Mouse (Mus musculus): ENCODE results near the gene Sap30bp. TPM values are rescaled to one million over a fixed set of nuclear protein-coding genes. Genes with fewer than 3 reads are reported as not detected.

Gene Sap30bp
- polyA plus RNA-seq, 1 experiment from 2014 or later: 38.9 TPM

DNA sequence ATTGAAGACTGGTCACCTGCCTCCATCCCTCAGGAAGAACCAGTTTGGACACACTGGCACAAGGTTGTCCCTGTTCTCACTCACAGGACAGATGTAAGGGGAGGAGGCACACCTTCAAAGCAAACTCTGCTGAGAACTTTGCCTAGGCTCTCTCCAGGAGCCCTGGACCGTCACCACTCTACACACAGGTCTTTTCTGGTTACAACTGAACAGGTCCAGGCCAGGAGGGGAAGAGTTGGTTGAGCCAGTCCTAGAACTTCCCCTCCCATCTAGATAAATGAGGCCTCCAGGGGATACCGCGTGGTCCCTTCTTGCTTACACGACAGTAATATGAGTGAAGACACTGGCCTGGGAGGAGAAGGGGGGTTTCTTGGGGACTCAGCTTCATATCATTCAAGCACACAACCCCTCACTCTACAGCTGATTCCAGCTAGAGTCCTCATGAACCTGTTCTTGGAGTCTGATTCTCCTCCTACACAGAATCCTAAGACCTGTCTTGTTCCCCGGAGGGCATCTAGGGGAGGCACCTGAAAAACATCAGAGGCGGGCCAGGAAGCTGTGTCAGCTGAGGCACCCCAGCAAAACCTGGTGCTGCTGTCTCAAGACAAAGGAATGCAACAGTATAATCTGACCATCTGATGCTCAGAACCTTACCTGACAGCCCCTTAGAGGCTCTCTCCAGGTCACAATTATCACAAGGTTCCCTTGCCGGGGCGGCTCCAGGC is 28.7 kb upstream of the Sap30bp start:
- Histone ChIP-seq H3K4me2 (replicated peaks; ENCODE audit: low read depth, low read length) (no peak overlapping the region; the same call in 1 of the 2 replicates), H3K4me1 (ENCODE audit: insufficient read depth, low read length) (peaks cover 67% of the 10 kb centered on the region), H3K9ac (replicated peaks; ENCODE audit: low read length) (0 out of 2 replicates have a peak overlapping the region, but pooled peaks have one; percentile 22), H3K9me3 (ENCODE audit: low read length) (no peaks in the 10 kb centered on the region), H3K27me3 (ENCODE audit: insufficient read depth, low read length) (no peaks in the 10 kb centered on the region), H3K4me3 (ENCODE audit: low read length) (no peak overlapping the region), H3K36me3 (ENCODE audit: insufficient read depth, low read length) (peaks cover 6% of the 10 kb centered on the region; the same call in 1 of the 2 replicates), H3K27ac (ENCODE audit: low read length) (peak overlapping the region; percentile 93)
- no peak for ATAC-seq (ENCODE audit: low FRiP score, low TSS enrichment)
- WGBS: 53% methylated on average over 8 of the region's 8 CpGs

DNA sequence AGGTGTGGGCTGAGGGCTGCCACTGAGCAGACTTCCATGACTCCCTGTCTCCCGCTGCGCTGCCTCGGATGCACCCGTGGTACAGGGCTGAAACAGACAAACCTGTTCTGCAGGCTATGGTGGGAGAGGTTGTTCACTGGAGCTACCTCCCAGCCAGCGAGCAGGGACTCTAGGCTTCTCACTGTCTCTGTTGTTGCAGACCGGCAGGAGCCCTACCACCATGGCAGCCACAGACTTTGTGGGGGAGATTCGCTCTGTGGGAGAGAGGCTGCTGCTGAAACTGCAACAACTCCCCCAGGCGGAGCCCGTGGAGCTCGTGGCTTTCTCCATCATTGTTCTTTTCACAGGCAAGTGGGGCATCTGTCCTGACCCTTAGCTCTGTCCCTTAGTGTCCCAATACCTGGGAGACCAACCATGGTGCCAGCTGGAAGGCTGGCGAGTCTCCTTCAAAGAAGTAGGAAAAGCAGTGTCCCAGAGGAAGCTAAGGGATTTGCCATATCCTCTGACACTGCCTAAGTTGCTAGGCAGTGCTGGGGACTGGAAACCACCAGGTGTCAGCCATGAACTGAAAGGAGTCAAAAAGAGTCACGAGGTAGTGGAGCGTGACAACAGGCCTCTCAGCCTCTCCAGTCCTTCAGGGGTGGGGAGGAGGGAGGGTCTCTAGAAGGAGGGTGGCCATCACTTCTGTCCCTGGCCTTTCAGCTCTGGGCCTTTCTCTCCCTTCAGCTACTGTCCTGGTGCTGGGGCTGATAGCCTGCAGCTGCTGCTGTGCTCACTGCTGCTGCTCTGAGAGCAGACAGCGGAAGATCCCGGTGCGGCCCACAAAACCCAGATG is 27.9 kb upstream of the Sap30bp start:
- peak overlapping the region; percentile 16; the same call in 1 of the 2 replicates for H3K4me2 ChIP-seq (replicated peaks; ENCODE audit: low read depth, low read length)
- ATAC-seq (ENCODE audit: low FRiP score, low TSS enrichment): peak; percentile 60
- WGBS: 35% methylated on average over 16 of the region's 16 CpGs

DNA sequence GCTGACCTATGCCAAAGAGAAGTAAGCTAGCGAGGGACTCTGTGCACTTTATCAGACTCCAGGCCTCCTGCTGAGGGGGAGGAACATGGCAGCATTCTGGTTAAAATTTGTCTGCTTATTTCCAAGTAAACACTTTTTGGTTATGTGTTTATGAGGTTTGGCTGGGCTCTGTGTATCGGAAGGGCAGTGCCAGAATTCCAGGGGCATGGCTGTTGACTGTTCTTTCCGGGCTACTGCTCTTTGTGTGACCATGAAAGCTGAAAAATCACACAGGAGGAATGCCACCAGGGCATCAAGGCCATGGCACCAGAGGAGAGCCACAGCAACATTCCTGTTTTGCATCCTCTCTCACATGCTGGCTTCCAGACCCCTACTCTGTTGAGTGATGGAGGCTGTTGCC is 27.0 kb upstream of the Sap30bp start:
- no peak for ATAC-seq (ENCODE audit: low FRiP score, low TSS enrichment)
- Histone ChIP-seq H3K9ac (replicated peaks; ENCODE audit: low read length) (0 out of 2 replicates have a peak overlapping the region, but pooled peaks have one; percentile 45), H3K27me3 (ENCODE audit: insufficient read depth, low read length) (no peaks in the 10 kb centered on the region), H3K36me3 (ENCODE audit: insufficient read depth, low read length) (peaks cover 6% of the 10 kb centered on the region; the same call in 1 of the 2 replicates), H3K4me1 (ENCODE audit: insufficient read depth, low read length) (peaks cover 51% of the 10 kb centered on the region), H3K9me3 (ENCODE audit: low read length) (no peaks in the 10 kb centered on the region), H3K4me3 (ENCODE audit: low read length) (no peak overlapping the region), H3K27ac (ENCODE audit: low read length) (peak overlapping the region; percentile 93), H3K4me2 (replicated peaks; ENCODE audit: low read depth, low read length) (no peak overlapping the region)
- 70% methylated on average over 3 of the region's 3 CpGs for WGBS

More for the DNA sequence above, 27.9 kb upstream of the Sap30bp start:
- Histone ChIP-seq H3K4me3 (ENCODE audit: low read length) (no peak overlapping the region), H3K9me3 (ENCODE audit: low read length) (no peaks in the 10 kb centered on the region), H3K4me1 (ENCODE audit: insufficient read depth, low read length) (peaks cover 59% of the 10 kb centered on the region), H3K27me3 (ENCODE audit: insufficient read depth, low read length) (no peaks in the 10 kb centered on the region), H3K36me3 (ENCODE audit: insufficient read depth, low read length) (peaks cover 6% of the 10 kb centered on the region; the same call in 1 of the 2 replicates), H3K27ac (ENCODE audit: low read length) (peak overlapping the region; percentile 93), H3K9ac (replicated peaks; ENCODE audit: low read length) (peak overlapping the region; percentile 45)

DNA sequence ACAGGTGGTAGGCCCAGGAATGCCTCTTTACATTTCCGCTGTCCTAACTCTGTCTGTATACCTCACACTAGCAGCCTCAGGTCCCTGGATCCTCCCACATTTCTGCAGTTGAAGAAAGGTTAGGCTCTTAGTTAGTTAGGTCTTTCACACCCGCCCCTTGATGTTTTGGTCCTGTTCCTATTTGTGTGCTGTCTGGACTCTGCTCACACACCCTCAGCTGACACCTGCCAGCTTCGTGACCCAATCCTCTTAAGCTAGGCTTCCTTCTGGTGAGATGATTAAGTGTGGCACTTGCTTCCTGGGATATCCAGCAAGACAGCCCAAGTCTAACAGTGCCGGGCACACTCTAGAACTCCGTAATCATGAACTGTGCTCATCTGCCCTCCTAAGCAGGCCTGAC is 26.6 kb upstream of the Sap30bp start:
- Histone ChIP-seq H3K27me3 (ENCODE audit: insufficient read depth, low read length) (no peaks in the 10 kb centered on the region), H3K36me3 (ENCODE audit: insufficient read depth, low read length) (peaks cover 6% of the 10 kb centered on the region; the same call in 1 of the 2 replicates), H3K4me2 (replicated peaks; ENCODE audit: low read depth, low read length) (no peak overlapping the region), H3K4me1 (ENCODE audit: insufficient read depth, low read length) (peaks cover 50% of the 10 kb centered on the region), H3K27ac (ENCODE audit: low read length) (no peak overlapping the region; the same call in 1 of the 2 replicates), H3K9ac (replicated peaks; ENCODE audit: low read length) (0 out of 2 replicates have a peak overlapping the region, but pooled peaks have one; percentile 3), H3K4me3 (ENCODE audit: low read length) (no peak overlapping the region), H3K9me3 (ENCODE audit: low read length) (no peaks in the 10 kb centered on the region)
- 84% methylated on average over 5 of the region's 5 CpGs for WGBS
- ATAC-seq (ENCODE audit: low FRiP score, low TSS enrichment): no peak

DNA sequence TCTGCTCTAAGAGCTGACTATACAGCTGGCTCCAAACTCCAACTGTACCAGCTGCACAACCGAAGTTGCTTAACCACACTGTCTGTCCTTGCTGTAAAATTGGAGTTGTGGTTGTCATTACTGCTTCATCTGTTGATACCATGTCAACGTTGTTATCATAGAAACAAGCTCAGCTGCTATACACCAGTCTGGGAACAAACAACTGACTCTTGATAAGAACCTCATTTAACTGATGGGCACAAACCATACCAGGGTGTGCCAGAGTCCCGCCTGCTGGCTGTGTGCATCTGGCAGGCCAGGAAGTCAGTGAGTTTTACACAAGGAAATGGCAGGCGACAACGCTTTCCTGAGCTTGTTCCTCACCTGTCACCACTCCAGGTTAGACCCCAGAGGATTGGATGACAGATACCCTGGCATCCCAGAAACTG is 21.9 kb upstream of the Sap30bp start:
- 93% methylated on average over 5 of the region's 5 CpGs for WGBS
- Histone ChIP-seq H3K4me1 (ENCODE audit: insufficient read depth, low read length) (peaks cover 15% of the 10 kb centered on the region), H3K27ac (ENCODE audit: low read length) (peak overlapping the region; percentile 80), H3K9me3 (ENCODE audit: low read length) (no peaks in the 10 kb centered on the region), H3K27me3 (ENCODE audit: insufficient read depth, low read length) (no peaks in the 10 kb centered on the region), H3K4me2 (replicated peaks; ENCODE audit: low read depth, low read length) (no peak overlapping the region), H3K4me3 (ENCODE audit: low read length) (no peak overlapping the region), H3K9ac (replicated peaks; ENCODE audit: low read length) (no peak overlapping the region; the same call in 1 of the 2 replicates), H3K36me3 (ENCODE audit: insufficient read depth, low read length) (peaks cover 6% of the 10 kb centered on the region; the same call in 1 of the 2 replicates)
- no peak for ATAC-seq (ENCODE audit: low FRiP score, low TSS enrichment)

DNA sequence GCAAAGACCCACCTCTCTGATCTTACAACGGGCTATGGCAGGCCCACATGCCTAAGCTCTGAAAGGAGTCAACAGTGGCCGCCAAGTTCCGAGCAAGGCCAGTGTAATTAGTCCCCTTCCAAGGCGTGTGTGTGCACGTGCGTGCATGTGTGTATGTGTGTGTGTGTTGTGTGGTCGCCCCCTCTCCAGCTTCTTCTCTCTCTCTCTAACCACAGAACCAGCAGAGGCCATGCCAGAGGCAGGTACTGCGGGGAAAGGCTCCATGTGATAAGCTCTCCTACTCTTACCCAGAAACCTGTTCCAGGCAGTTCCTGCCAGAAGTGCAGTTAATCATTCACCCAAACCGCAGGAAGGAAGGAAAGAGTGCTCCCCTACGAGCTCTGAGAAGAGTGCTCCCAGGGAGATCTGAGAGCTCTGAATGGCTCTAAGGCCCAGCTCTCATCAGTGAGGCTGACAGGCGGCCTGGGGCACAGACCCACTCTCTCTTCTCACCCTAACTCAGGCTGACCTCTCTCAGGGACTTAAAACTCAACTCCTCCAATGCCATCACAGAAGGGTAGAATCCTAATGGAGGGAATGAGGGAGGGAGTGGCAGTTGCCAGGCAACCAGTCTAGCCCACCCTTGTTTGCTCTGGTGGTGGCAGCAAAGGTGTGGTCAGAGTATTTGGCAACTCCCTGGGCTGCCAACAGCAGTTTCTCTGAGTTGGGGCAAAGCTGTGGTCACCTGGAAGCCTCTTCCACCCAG is 21.3 kb upstream of the Sap30bp start, which contains the start of gene Smim6:
Gene Smim6, plus strand, starts transcription at position 386 of the 745 bp plus-strand sequence.
- WGBS: 60% methylated on average over 11 of the region's 11 CpGs
- H3K4me1 ChIP-seq (ENCODE audit: insufficient read depth, low read length): peaks cover 10% of the 10 kb centered on the region; the same call in 1 of the 2 replicates
- no peaks in the 10 kb centered on the region for H3K27me3 ChIP-seq (ENCODE audit: insufficient read depth, low read length)
- peak within 1 kb of the TSS; percentile 26; the same call in 1 of the 2 replicates for H3K4me2 ChIP-seq (replicated peaks; ENCODE audit: low read depth, low read length)
- peak within 1 kb of the TSS; percentile 29; the same call in 1 of the 2 replicates for H3K9ac ChIP-seq (replicated peaks; ENCODE audit: low read length)
- H3K4me3 ChIP-seq (ENCODE audit: low read length): 0 out of 2 replicates have a peak within 1 kb of the TSS, but pooled peaks have one; percentile 11
- peak; percentile 86 for ATAC-seq (ENCODE audit: low FRiP score, low TSS enrichment)
- no peaks in the 10 kb centered on the region for H3K9me3 ChIP-seq (ENCODE audit: low read length)
- peaks cover 10% of the 10 kb centered on the region; the same call in 1 of the 2 replicates for H3K36me3 ChIP-seq (ENCODE audit: insufficient read depth, low read length)
- peak within 1 kb of the TSS; percentile 80 for H3K27ac ChIP-seq (ENCODE audit: low read length)

DNA sequence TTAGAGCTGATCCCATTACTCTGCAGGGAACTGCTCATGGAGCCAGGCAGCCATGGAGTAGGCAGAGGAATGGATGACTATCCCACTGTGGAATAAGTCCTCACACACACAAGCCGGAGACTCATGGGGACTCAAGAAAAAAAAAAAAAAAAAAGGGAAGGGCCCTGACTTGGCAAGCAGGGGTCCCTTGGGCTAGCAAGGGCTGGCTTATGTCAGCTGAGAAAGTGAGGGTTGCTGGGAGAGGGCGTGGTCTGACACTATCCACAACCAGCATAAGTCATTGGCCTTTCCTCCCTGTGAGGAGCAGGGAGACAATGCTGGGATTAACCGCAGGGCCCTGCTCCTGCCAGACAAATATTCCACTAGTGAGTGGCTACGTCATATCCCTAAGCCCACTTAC is 16.5 kb upstream of the Sap30bp start:
- Histone ChIP-seq H3K4me1 (ENCODE audit: insufficient read depth, low read length) (no peaks in the 10 kb centered on the region), H3K27ac (ENCODE audit: low read length) (no peak overlapping the region), H3K4me3 (ENCODE audit: low read length) (no peak overlapping the region), H3K4me2 (replicated peaks; ENCODE audit: low read depth, low read length) (no peak overlapping the region), H3K27me3 (ENCODE audit: insufficient read depth, low read length) (no peaks in the 10 kb centered on the region), H3K9me3 (ENCODE audit: low read length) (no peaks in the 10 kb centered on the region), H3K9ac (replicated peaks; ENCODE audit: low read length) (no peak overlapping the region), H3K36me3 (ENCODE audit: insufficient read depth, low read length) (peaks cover 7% of the 10 kb centered on the region)
- WGBS: 92% methylated on average over 4 of the region's 4 CpGs
- no peak for ATAC-seq (ENCODE audit: low FRiP score, low TSS enrichment)

DNA sequence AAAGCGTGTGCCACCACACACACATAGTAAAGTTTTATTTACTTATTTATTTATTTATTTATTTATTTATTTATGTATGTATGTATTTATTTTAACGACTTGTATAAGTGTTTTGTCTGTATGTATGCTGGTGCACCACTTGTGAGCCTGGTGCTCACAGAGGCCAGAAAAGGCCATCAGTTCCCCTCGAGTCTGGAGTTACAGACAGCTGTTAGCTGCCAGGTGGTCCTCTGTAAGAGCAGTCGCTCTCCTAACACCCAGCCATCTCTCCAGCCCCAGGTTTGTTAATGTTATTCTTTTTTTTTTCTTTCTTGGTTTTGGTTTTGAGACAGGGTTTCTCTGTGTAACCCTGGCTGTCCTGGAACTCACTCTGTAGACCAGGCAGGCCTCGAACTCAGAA is 14.4 kb upstream of the Sap30bp start:
- Histone ChIP-seq H3K36me3 (ENCODE audit: insufficient read depth, low read length) (peaks cover 20% of the 10 kb centered on the region), H3K4me1 (ENCODE audit: insufficient read depth, low read length) (no peaks in the 10 kb centered on the region), H3K9ac (replicated peaks; ENCODE audit: low read length) (no peak overlapping the region), H3K9me3 (ENCODE audit: low read length) (no peaks in the 10 kb centered on the region), H3K27ac (ENCODE audit: low read length) (no peak overlapping the region), H3K4me2 (replicated peaks; ENCODE audit: low read depth, low read length) (no peak overlapping the region), H3K4me3 (ENCODE audit: low read length) (no peak overlapping the region), H3K27me3 (ENCODE audit: insufficient read depth, low read length) (no peaks in the 10 kb centered on the region)
- ATAC-seq (ENCODE audit: low FRiP score, low TSS enrichment): no peak
- 82% methylated on average over 5 of the region's 5 CpGs for WGBS

DNA sequence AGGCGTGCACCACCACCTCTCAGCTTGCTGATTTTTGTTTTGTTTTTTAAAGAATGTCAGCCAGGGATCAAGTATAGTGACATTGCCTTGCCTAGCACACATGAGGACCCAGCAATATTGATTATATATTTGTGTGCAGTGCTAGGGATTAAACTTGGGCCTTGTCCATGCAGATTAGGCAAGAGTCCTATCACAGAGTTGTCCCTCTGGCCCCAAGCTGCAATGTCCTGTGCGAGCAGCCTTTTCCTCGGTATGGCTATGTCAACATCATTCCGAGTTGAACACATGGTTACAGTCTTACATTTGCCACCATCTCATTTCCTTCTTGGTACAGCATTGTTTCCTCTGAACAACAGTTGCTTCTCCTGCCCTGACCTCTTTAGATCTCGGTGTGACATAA is 14.0 kb upstream of the Sap30bp start:
- ATAC-seq (ENCODE audit: low FRiP score, low TSS enrichment): no peak
- WGBS: 91% methylated on average over 5 of the region's 5 CpGs

More for the DNA sequence above, 14.0 kb upstream of the Sap30bp start:
- no peak overlapping the region for H3K4me3 ChIP-seq (ENCODE audit: low read length)
- H3K27me3 ChIP-seq (ENCODE audit: insufficient read depth, low read length): no peaks in the 10 kb centered on the region
- no peak overlapping the region for H3K9ac ChIP-seq (replicated peaks; ENCODE audit: low read length)
- H3K36me3 ChIP-seq (ENCODE audit: insufficient read depth, low read length): peaks cover 20% of the 10 kb centered on the region
- no peak overlapping the region for H3K27ac ChIP-seq (ENCODE audit: low read length)
- no peak overlapping the region for H3K4me2 ChIP-seq (replicated peaks; ENCODE audit: low read depth, low read length)
- H3K9me3 ChIP-seq (ENCODE audit: low read length): no peaks in the 10 kb centered on the region
- no peaks in the 10 kb centered on the region for H3K4me1 ChIP-seq (ENCODE audit: insufficient read depth, low read length)
